Mouse (Mus musculus) heart, adult 2 months (tissue): ENCODE results near the gene Gnb3. TPM values are rescaled to one million over a fixed set of nuclear protein-coding genes. Genes with fewer than 3 reads are reported as not detected.

Source experiments
- DNase-seq, 2 experiments: peaks; one replicate each; pipeline ENCODE4 v3.0.0; 2021
- H3K27ac ChIP-seq: fragments of 200-600 bp; 2 replicates; pipeline ENCODE4 v1.8.1; 2022
- H3K27me3 ChIP-seq: fragments of 200-500 bp; 2 replicates; pipeline ENCODE4 v1.6.1; 2012; ENCODE audit warnings: mild to moderate bottlenecking, low read length, inconsistent platforms, mixed read lengths; ENCODE audit not compliant: control insufficient read depth, insufficient read depth
- H3K36me3 ChIP-seq: fragments of 200-500 bp; 2 replicates; pipeline ENCODE4 v1.6.1; 2012; ENCODE audit warnings: low read length, inconsistent platforms; ENCODE audit not compliant: control insufficient read depth, insufficient read depth
- H3K4me1 ChIP-seq: fragments of 200-500 bp; 2 replicates; pipeline ENCODE4 v1.6.1; 2011; ENCODE audit warnings: low read length; ENCODE audit not compliant: control insufficient read depth, insufficient read depth
- H3K4me3 ChIP-seq: fragments of 200-600 bp; 2 replicates; pipeline ENCODE4 v1.8.1; 2022
- H3K79me2 ChIP-seq: fragments of 200-500 bp; replicated peaks from 2 replicates; pipeline ENCODE4 v1.6.1; 2012; ENCODE audit warnings: mild to moderate bottlenecking, inconsistent platforms, low read length, moderate library complexity, mixed read lengths; ENCODE audit not compliant: control insufficient read depth, insufficient read depth
- H3K9ac ChIP-seq: fragments of 200-500 bp; 2 replicates; pipeline ENCODE4 v1.6.1; 2012; ENCODE audit warnings: low read depth, mild to moderate bottlenecking, control low read depth, inconsistent platforms, low read length, mixed read lengths
- CTCF ChIP-seq: fragments of 200-600 bp; IDR thresholded peaks from 2 replicates; pipeline ENCODE4 v1.8.1; 2022; ENCODE audit warnings: antibody characterized with exemption, mild to moderate bottlenecking, moderate library complexity
- EP300 ChIP-seq: fragments of 200-500 bp; IDR thresholded peaks from 2 replicates; pipeline ENCODE4 v1.6.1; 2011; ENCODE audit warnings: low read depth, low read length, control low read depth; ENCODE audit not compliant: insufficient read depth
- POLR2A ChIP-seq: fragments of 200-500 bp; IDR thresholded peaks from 2 replicates; pipeline ENCODE4 v1.6.1; 2011; ENCODE audit warnings: mild to moderate bottlenecking, low read depth, low read length, control low read depth; ENCODE audit not compliant: insufficient read depth
- WGBS: fragments of 180-500 bp; shearing (Covaris S2); methylation state at CpG from one replicate; pipeline ENCODE4 v1.1.7; 2018; 5-methylcytosine and 5-hydroxymethylcytosine counted together
- intact Hi-C: fragments of 180-260 bp; cut with DNase I; formaldehyde crosslinking; loops from one replicate; pipeline ENCODE4 v1.15.1; 2025
- polyA plus RNA-seq: library from polyadenylated mRNA; depleted of rRNA; stranded (reverse); fragments of >200 nt; gene quantifications from 2 replicates; pipeline ENCODE4 v1.2.3, GENCODE M21; 2012
- total RNA-seq, 2 experiments: library from RNA; stranded (reverse); gene quantifications; 2 replicates each; pipeline ENCODE4 v1.2.3; 2021

Gene Gnb3
- total and polyA plus RNA-seq, 3 experiments, result 6.1 to 14.0 (median 10.9) TPM

DNA sequence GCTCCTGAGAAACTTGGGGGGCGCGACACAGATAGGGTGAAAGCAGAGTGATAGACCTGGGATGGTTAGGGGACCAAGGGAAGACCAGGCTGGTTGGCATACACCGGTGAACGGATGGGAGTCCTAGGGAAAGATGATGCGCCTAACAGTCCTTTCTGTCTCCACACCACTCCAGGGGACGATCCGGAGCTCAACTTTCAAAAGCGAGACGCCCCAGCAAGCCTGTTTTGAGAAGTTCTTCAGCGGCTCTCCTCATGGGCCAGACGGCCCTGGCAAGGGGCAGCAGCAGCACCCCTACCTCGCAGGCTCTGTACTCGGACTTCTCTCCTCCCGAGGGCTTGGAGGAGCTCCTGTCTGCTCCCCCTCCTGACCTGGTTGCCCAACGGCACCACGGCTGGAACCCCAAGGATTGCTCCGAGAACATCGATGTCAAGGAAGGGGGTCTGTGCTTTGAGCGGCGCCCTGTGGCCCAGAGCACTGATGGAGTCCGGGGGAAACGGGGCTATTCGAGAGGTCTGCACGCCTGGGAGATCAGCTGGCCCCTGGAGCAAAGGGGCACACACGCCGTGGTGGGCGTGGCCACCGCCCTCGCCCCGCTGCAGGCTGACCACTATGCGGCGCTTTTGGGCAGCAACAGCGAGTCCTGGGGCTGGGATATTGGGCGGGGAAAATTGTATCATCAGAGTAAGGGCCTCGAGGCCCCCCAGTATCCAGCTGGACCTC lies 30.9 kb downstream of the Gnb3 start:
- Histone ChIP-seq H3K27ac (peak overlapping the region; percentile 81), H3K79me2 (no peaks in the 10 kb centered on the region), H3K4me3 (peak overlapping the region; percentile 61), H3K9ac (peak overlapping the region; percentile 85), H3K4me1 (peaks cover 14% of the 10 kb centered on the region), H3K36me3 (no peaks in the 10 kb centered on the region; the same call in 1 of the 2 replicates), H3K27me3 (no peaks in the 10 kb centered on the region)
- WGBS, result 1% methylated on average over 35 of the region's 35 CpGs
- peak; percentile 88 to 91 for DNase-seq
- TF ChIP-seq POLR2A (peak; percentile 42; the same call in 1 of the 2 replicates), CTCF (peak; percentile 96), EP300 (0 out of 2 replicates have a peak, but pooled peaks have one; percentile 5)
- intact Hi-C loops, result loop anchor here (5.0 kb wide), 2 partner anchors 67 to 107 kb away; partner anchors contain the start of gene Grcc10

DNA sequence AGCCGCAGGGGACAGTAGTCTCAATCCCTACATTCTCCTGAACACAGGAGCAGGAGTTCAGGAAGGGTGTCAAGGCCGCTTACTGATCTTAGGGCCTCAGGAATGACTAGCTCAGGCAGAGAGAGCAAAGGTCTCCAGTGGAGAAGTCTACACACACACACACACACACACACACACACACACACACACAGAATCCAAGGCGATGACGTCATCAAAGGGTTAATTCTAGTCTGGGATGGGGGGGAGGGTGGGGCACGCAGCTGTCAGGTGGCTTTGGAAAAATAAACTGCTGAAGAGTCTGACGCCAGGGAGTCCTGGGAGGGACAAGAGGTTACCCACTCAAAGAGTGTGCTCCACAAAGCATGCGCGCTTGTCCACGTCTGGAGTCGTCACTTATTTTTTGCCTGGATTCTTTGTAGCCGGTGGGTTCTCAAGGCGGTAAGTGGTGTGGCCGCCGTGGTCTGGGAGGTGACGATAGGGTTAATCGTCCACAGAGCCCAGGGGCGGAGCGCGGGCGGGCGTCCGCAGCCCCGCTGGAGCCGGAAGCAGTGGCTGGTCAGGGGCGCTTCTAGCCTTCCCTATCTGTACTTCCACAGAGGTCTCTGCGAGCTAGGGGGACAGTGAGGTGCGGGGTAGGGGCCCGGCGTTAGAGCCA lies 31.6 kb downstream of the Gnb3 start, which contains the start of gene Spsb2:
Gene Spsb2, plus strand, starts transcription at position 304 of the 655 bp plus-strand sequence.
- 2% methylated on average over 29 of the region's 29 CpGs for WGBS
- intact Hi-C loops, result loop anchor here (5.0 kb wide), 2 partner anchors 66 to 106 kb away; partner anchors contain the start of gene Grcc10

DNA sequence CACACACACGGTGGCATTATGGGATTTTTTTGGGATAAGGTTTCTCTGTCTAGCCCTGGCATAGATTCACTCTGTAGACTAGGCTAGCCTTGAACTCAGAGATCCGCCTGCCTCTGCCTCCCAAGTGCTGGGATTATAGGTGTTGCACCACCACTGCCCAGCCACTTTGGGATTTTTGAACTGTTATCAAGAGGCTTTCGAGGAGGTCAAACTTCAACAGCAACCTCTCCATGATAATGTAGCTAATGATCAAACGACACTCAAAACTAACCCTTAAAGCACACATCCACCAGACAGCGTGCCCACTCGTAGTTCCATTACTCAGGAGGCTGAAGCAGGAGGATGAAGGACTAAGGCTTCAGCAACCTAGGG lies 32.1 kb downstream of the Gnb3 start:
- DNase-seq, result no peak
- Histone ChIP-seq H3K4me3 (no peak overlapping the region), H3K79me2 (no peaks in the 10 kb centered on the region), H3K36me3 (no peaks in the 10 kb centered on the region; the same call in 1 of the 2 replicates), H3K27me3 (no peaks in the 10 kb centered on the region), H3K4me1 (peaks cover 14% of the 10 kb centered on the region), H3K9ac (peak overlapping the region; percentile 21), H3K27ac (peak overlapping the region; percentile 58)
- TF ChIP-seq CTCF (no peak), EP300 (no peak), POLR2A (no peak)
- WGBS, result 63% methylated on average over 6 of the region's 6 CpGs
- intact Hi-C loops, result loop anchor here (5.0 kb wide), 2 partner anchors 66 to 106 kb away; partner anchors contain the start of gene Grcc10

More for the DNA sequence above, 31.6 kb downstream of the Gnb3 start, which contains the start of gene Spsb2:
- peak; percentile 85 to 86 for DNase-seq
- Histone ChIP-seq H3K9ac (peak within 1 kb of the TSS; percentile 85), H3K4me1 (peaks cover 14% of the 10 kb centered on the region), H3K36me3 (no peaks in the 10 kb centered on the region; the same call in 1 of the 2 replicates), H3K27ac (peak within 1 kb of the TSS; percentile 81), H3K27me3 (no peaks in the 10 kb centered on the region), H3K79me2 (no peaks in the 10 kb centered on the region), H3K4me3 (peak within 1 kb of the TSS; percentile 61)
- no peak for TF ChIP-seq EP300
- no peak for TF ChIP-seq CTCF
- TF ChIP-seq POLR2A, result 0 out of 2 replicates have a peak, but pooled peaks have one; percentile 10

DNA sequence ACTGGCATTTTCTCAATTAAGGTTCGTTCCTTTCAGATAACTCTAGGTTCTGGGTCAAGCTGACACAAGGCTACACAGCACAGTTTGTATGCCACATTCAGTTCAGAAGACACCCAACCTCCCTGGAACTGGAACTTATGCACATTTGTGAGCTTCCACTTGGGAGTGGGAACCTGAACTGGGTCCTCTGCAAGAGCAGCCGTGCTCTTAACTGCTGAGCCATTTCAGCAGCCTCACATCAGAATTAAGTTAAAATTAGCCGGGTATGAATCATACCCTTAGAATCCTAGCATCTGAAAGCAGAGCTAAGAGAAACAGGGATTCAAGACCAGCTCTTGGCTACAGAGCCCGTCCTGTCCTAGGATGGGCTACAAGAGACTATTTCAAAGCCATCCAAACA lies 32.7 kb downstream of the Gnb3 start:
- 52% methylated on average over 4 of the region's 4 CpGs for WGBS

DNA sequence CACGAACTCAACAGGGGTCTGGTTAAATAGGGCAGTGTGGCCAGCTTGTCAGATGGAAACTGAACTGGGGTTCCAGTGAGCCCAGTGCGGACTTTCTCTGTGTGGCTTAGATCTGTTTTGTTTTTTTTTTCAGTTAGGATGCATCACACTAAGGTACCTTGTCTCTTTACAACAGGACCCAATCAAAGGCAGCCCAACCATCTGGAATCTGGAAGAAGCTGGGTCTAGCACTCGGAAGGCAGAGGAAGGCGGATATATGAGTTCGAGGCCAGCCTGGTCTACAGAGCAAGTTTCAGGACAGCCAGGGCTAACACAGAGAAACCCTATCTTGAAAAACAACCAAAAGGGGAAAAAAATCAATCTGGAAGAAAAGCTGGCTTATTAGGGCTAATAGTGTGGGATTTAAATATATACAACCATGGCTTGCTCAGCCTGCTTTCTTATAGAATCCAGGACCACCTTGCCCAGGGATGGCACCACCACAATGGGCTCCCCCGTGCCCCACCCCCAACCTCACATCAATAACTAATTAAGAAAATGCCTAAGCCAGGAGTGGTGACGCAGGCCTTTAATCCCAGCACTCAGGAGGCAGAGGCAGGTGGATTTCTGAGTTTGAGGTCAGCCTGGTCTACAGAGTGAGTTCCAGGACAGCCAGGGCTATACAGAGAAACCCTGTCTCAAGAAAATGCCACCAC lies 33.5 kb downstream of the Gnb3 start:
- Histone ChIP-seq H3K79me2 (no peaks in the 10 kb centered on the region), H3K4me1 (peaks cover 12% of the 10 kb centered on the region), H3K27me3 (no peaks in the 10 kb centered on the region), H3K27ac (peak overlapping the region; percentile 92), H3K9ac (no peak overlapping the region), H3K4me3 (peak overlapping the region; percentile 50; the same call in 1 of the 2 replicates), H3K36me3 (no peaks in the 10 kb centered on the region)
- WGBS, result 84% methylated on average over 7 of the region's 7 CpGs
- intact Hi-C loops, result loop anchor here (5.0 kb wide), 2 partner anchors 64 to 104 kb away; partner anchors contain the start of gene Grcc10
- no peak for TF ChIP-seq CTCF
- TF ChIP-seq POLR2A, result no peak
- TF ChIP-seq EP300, result no peak
- no peak for DNase-seq

More for the DNA sequence above, 32.7 kb downstream of the Gnb3 start:
- H3K27ac ChIP-seq, result no peak overlapping the region
- H3K27me3 ChIP-seq, result no peaks in the 10 kb centered on the region
- H3K36me3 ChIP-seq, result no peaks in the 10 kb centered on the region
- no peak overlapping the region for H3K4me3 ChIP-seq
- no peaks in the 10 kb centered on the region for H3K79me2 ChIP-seq
- no peak overlapping the region for H3K9ac ChIP-seq
- no peak for DNase-seq
- intact Hi-C loops, result loop anchor here (5.0 kb wide), 2 partner anchors 65 to 105 kb away; partner anchors contain the start of gene Grcc10
- H3K4me1 ChIP-seq, result peaks cover 12% of the 10 kb centered on the region
- TF ChIP-seq CTCF, result no peak
- no peak for TF ChIP-seq POLR2A
- no peak for TF ChIP-seq EP300
